Mouse (Mus musculus): ENCODE measurements around the gene Ppp1r13l. TPM values are rescaled to one million over a fixed set of nuclear protein-coding genes. Genes with fewer than 3 reads are reported as not detected.

Ppp1r13l gene
- total RNA-seq, 1 experiment = 5.3 TPM

GRCm38 (mm10) chr7:19368380-19368779 is 8.8 kb downstream of the Ppp1r13l start:
- no peaks in the 10 kb centered on the region for H3K9me3 ChIP-seq (ENCODE audit: control insufficient read depth, insufficient read depth, low read depth, low read length)
- peaks cover under 1 to 5% of the 10 kb centered on the region in 2 experiments; a peak in 2 of 4 replicates for H3K4me1 ChIP-seq (ENCODE audit: control insufficient read depth in 2 of 2, insufficient read depth in 2 of 2, low read length in 2 of 2, poor library complexity in 1 of 2)
- TF ChIP-seq ZNF384 (IDR thresholded peaks at IDR 0.05; ENCODE audit: low read depth, low read length) (no peak), MAFK (IDR thresholded peaks at IDR 0.05; ENCODE audit: insufficient read depth, low read depth, low read length) (no peak), CHD2 (IDR thresholded peaks at IDR 0.05; ENCODE audit: low read depth, low read length) (no peak)
- no peaks in the 10 kb centered on the region for H3K36me3 ChIP-seq (ENCODE audit: control insufficient read depth, insufficient read depth, low read length, poor library complexity, severe bottlenecking)
- H3K27ac ChIP-seq (ENCODE audit: insufficient read depth, low read depth, low read length, poor library complexity, severe bottlenecking) = no peak overlapping the region
- no peak for DNase-seq (ENCODE audit: low read depth, low spot score)
- in situ Hi-C loops (cut with MboI; ENCODE audit: low sequenced_read_pairs in 2 of 2, unreplicated experiment in 2 of 2) = no loop called here
- H3K4me3 ChIP-seq (ENCODE audit: insufficient read depth in 1 of 2, low read depth in 1 of 2, low read length in 2 of 2, poor library complexity in 1 of 2, severe bottlenecking in 1 of 2) = no peak overlapping the region
- no peak overlapping the region for H3K9ac ChIP-seq (ENCODE audit: insufficient read depth, low read depth, low read length, poor library complexity, severe bottlenecking)

GRCm38 (mm10) chr7:19369823-19370425 is 10.4 kb downstream of the Ppp1r13l start:
- Histone ChIP-seq H3K36me3 (ENCODE audit: control insufficient read depth, insufficient read depth, low read length, poor library complexity, severe bottlenecking) (no peaks in the 10 kb centered on the region), H3K9me3 (ENCODE audit: control insufficient read depth, insufficient read depth, low read depth, low read length) (no peaks in the 10 kb centered on the region), H3K4me3 (ENCODE audit: insufficient read depth in 1 of 2, low read depth in 1 of 2, low read length in 2 of 2, poor library complexity in 1 of 2, severe bottlenecking in 1 of 2) (peak overlapping the region; percentile 45 to 53; a peak in 3 of 4 replicates), H3K9ac (ENCODE audit: insufficient read depth, low read depth, low read length, poor library complexity, severe bottlenecking) (peak overlapping the region; percentile 33; the same call in 1 of the 2 replicates), H3K27ac (ENCODE audit: insufficient read depth, low read depth, low read length, poor library complexity, severe bottlenecking) (no peak overlapping the region), H3K4me1 (ENCODE audit: control insufficient read depth in 2 of 2, insufficient read depth in 2 of 2, low read length in 2 of 2, poor library complexity in 1 of 2) (peaks cover 0 to 2% of the 10 kb centered on the region in 2 experiments; a peak in 1 of 4 replicates)
- no peak for DNase-seq (ENCODE audit: low read depth, low spot score)
- TF ChIP-seq ZNF384 (IDR thresholded peaks at IDR 0.05; ENCODE audit: low read depth, low read length) = no peak
- no peak for TF ChIP-seq CHD2 (IDR thresholded peaks at IDR 0.05; ENCODE audit: low read depth, low read length)
- TF ChIP-seq ZC3H11A (IDR thresholded peaks at IDR 0.05; ENCODE audit: borderline replicate concordance, low read depth, low read length) = no peak
- TF ChIP-seq MAFK (IDR thresholded peaks at IDR 0.05; ENCODE audit: insufficient read depth, low read depth, low read length) = no peak
- TF ChIP-seq HCFC1 (IDR thresholded peaks at IDR 0.05; ENCODE audit: borderline replicate concordance, insufficient read depth, low read length) = no peak
- in situ Hi-C loops (cut with MboI; ENCODE audit: low sequenced_read_pairs in 2 of 2, unreplicated experiment in 2 of 2) = no loop called here

- TF ChIP-seq ZNF384 (IDR thresholded peaks at IDR 0.05; ENCODE audit: low read depth, low read length) = no peak
- TF ChIP-seq HCFC1 (IDR thresholded peaks at IDR 0.05; ENCODE audit: borderline replicate concordance, insufficient read depth, low read length) = peak; percentile 90
- peaks cover 0 to 9% of the 10 kb centered on the region in 2 experiments; a peak in 1 of 4 replicates for H3K4me1 ChIP-seq (ENCODE audit: control insufficient read depth in 2 of 2, insufficient read depth in 2 of 2, low read length in 2 of 2, poor library complexity in 1 of 2)
- in situ Hi-C loops (cut with MboI; ENCODE audit: low sequenced_read_pairs in 2 of 2, unreplicated experiment in 2 of 2) = no loop called here
- no peak overlapping the region for H3K27ac ChIP-seq (ENCODE audit: insufficient read depth, low read depth, low read length, poor library complexity, severe bottlenecking)
- no peak overlapping the region for H3K4me3 ChIP-seq (ENCODE audit: insufficient read depth in 1 of 2, low read depth in 1 of 2, low read length in 2 of 2, poor library complexity in 1 of 2, severe bottlenecking in 1 of 2)
- no peak overlapping the region for H3K9ac ChIP-seq (ENCODE audit: insufficient read depth, low read depth, low read length, poor library complexity, severe bottlenecking)
- no peak for DNase-seq (ENCODE audit: low read depth, low spot score)
- no peaks in the 10 kb centered on the region; the same call in 1 of the 2 replicates for H3K36me3 ChIP-seq (ENCODE audit: control insufficient read depth, insufficient read depth, low read length, poor library complexity, severe bottlenecking)
- no peaks in the 10 kb centered on the region for H3K9me3 ChIP-seq (ENCODE audit: control insufficient read depth, insufficient read depth, low read depth, low read length)
These were observed 13.8 kb downstream of the Ppp1r13l start for GRCm38 (mm10) chr7:19373367-19373766.

- in situ Hi-C loops (cut with MboI; ENCODE audit: low sequenced_read_pairs in 2 of 2, unreplicated experiment in 2 of 2) = no loop called here
- Histone ChIP-seq H3K9me3 (ENCODE audit: control insufficient read depth, insufficient read depth, low read depth, low read length) (no peaks in the 10 kb centered on the region), H3K36me3 (ENCODE audit: control insufficient read depth, insufficient read depth, low read length, poor library complexity, severe bottlenecking) (no peaks in the 10 kb centered on the region; the same call in 1 of the 2 replicates), H3K4me1 (ENCODE audit: control insufficient read depth in 2 of 2, insufficient read depth in 2 of 2, low read length in 2 of 2, poor library complexity in 1 of 2) (peaks cover 0 to 7% of the 10 kb centered on the region in 2 experiments; a peak in 1 of 4 replicates), H3K27ac (ENCODE audit: insufficient read depth, low read depth, low read length, poor library complexity, severe bottlenecking) (no peak overlapping the region), H3K9ac (ENCODE audit: insufficient read depth, low read depth, low read length, poor library complexity, severe bottlenecking) (peak overlapping the region; percentile 54; the same call in 1 of the 2 replicates), H3K4me3 (ENCODE audit: insufficient read depth in 1 of 2, low read depth in 1 of 2, low read length in 2 of 2, poor library complexity in 1 of 2, severe bottlenecking in 1 of 2) (peak overlapping the region; percentile 36 to 69; a peak in 3 of 4 replicates)
- TF ChIP-seq ZNF384 (IDR thresholded peaks at IDR 0.05; ENCODE audit: low read depth, low read length) = no peak
- TF ChIP-seq ZC3H11A (IDR thresholded peaks at IDR 0.05; ENCODE audit: borderline replicate concordance, low read depth, low read length) = no peak
- TF ChIP-seq MAFK (IDR thresholded peaks at IDR 0.05; ENCODE audit: insufficient read depth, low read depth, low read length) = no peak
- no peak for TF ChIP-seq HCFC1 (IDR thresholded peaks at IDR 0.05; ENCODE audit: borderline replicate concordance, insufficient read depth, low read length)
- no peak for TF ChIP-seq CHD2 (IDR thresholded peaks at IDR 0.05; ENCODE audit: low read depth, low read length)
- DNase-seq (ENCODE audit: low read depth, low spot score) = no peak
These were observed 15.8 kb downstream of the Ppp1r13l start for GRCm38 (mm10) chr7:19375368-19375767.
